In genomic region chr4:40499812-40500591, GRCm38 (mm10) we compare ENCODE assay signal across 33 mouse cellular contexts. TPM values are rescaled to one million over a fixed set of nuclear protein-coding genes. Genes with fewer than 3 reads are reported as not detected.
DNase-seq lines count a peak whose midpoint lies in the region; ATAC-seq and TF ChIP-seq lines count a peak whose summit lies in the region.
"Had no signal": no experiment of that assay in that cellular context is flagged by ENCODE, and none has a peak within 500 bp of the region (broad histone marks: within the 10 kb centered on the region; RNA-seq: fewer than 3 reads in every experiment).

No protein-coding gene starts in this region.

- 66% methylated on average over 11 of the region's 11 CpGs for WGBS in hindbrain, postnatal 0 days
- 87% methylated on average over 11 of the region's 11 CpGs for WGBS in hindbrain, embryonic 10.5 days
- WGBS in midbrain, embryonic 14.5 days, result 76% methylated on average over 11 of the region's 11 CpGs
- WGBS in midbrain, embryonic 10.5 days, result 85% methylated on average over 11 of the region's 11 CpGs

- no peaks in the 10 kb centered on the region for H3K27me3 ChIP-seq in hindbrain, postnatal 0 days (ENCODE audit: insufficient read depth, low read length)
- no peaks in the 10 kb centered on the region for H3K27me3 ChIP-seq in hindbrain, embryonic 10.5 days (ENCODE audit: insufficient read depth, poor library complexity, severe bottlenecking)
- no peaks in the 10 kb centered on the region for H3K27me3 ChIP-seq in midbrain, embryonic 14.5 days (ENCODE audit: control insufficient read depth, insufficient read depth, low read length)
- no peaks in the 10 kb centered on the region for H3K27me3 ChIP-seq in midbrain, embryonic 10.5 days (ENCODE audit: low read depth, poor library complexity, severe bottlenecking)
- H3K27me3 ChIP-seq: CH12.LX; embryonic facial prominence, embryonic 12.5 days; embryonic facial prominence, embryonic 15.5 days; forebrain, embryonic 13.5 days; heart, embryonic 13.5 days; hindbrain, embryonic 15.5 days had no signal

- no peak overlapping the region for H3K9ac ChIP-seq in hindbrain, postnatal 0 days (replicated peaks; ENCODE audit: low read length)
- no peak overlapping the region for H3K9ac ChIP-seq in midbrain, embryonic 14.5 days (replicated peaks; ENCODE audit: low read length)
- H3K9ac ChIP-seq: embryonic facial prominence, embryonic 12.5 days; embryonic facial prominence, embryonic 15.5 days; forebrain, embryonic 13.5 days; heart, embryonic 13.5 days; hindbrain, embryonic 15.5 days had no signal

- no peak overlapping the region for H3K4me3 ChIP-seq in hindbrain, postnatal 0 days (ENCODE audit: low read length)
- no peak overlapping the region for H3K4me3 ChIP-seq in hindbrain, embryonic 10.5 days
- no peak overlapping the region for H3K4me3 ChIP-seq in midbrain, embryonic 14.5 days (replicated peaks; ENCODE audit: low read depth, low read length)
- no peak overlapping the region for H3K4me3 ChIP-seq in midbrain, embryonic 10.5 days
- H3K4me3 ChIP-seq: embryonic facial prominence, embryonic 12.5 days; embryonic facial prominence, embryonic 15.5 days; forebrain, embryonic 13.5 days; gastrocnemius, adult 2 months; heart, embryonic 10.5 days; heart, embryonic 13.5 days; hindbrain, embryonic 15.5 days had no signal

- no peaks in the 10 kb centered on the region for H3K36me3 ChIP-seq in hindbrain, postnatal 0 days (ENCODE audit: insufficient read depth, low read length)
- no peaks in the 10 kb centered on the region for H3K36me3 ChIP-seq in hindbrain, embryonic 10.5 days
- H3K36me3 ChIP-seq in midbrain, embryonic 14.5 days (ENCODE audit: control insufficient read depth, insufficient read depth, low read length), result no peaks in the 10 kb centered on the region
- H3K36me3 ChIP-seq in midbrain, embryonic 10.5 days, result no peaks in the 10 kb centered on the region
- H3K36me3 ChIP-seq: embryonic facial prominence, embryonic 12.5 days; embryonic facial prominence, embryonic 15.5 days; G1E; heart, embryonic 10.5 days; heart, embryonic 13.5 days; hindbrain, embryonic 15.5 days had no signal

- no peak for TF ChIP-seq CTCF in hindbrain, postnatal 0 days (IDR thresholded peaks at IDR 0.05; ENCODE audit: low read depth)
- TF ChIP-seq CTCF in brain, embryonic 14.5 days (IDR thresholded peaks at IDR 0.05; ENCODE audit: borderline replicate concordance, extremely low read depth, insufficient read depth, insufficient read length), result no peak

- ATAC-seq in hindbrain, postnatal 0 days, result no peak
- ATAC-seq in midbrain, embryonic 14.5 days (ENCODE audit: low FRiP score, low TSS enrichment), result no peak
- ATAC-seq: forebrain, embryonic 13.5 days; forebrain, embryonic 16.5 days; inflammation-experienced regulatory T-cells, adult 6 months; intestine, embryonic 16.5 days; Patski had no signal

- no peaks in the 10 kb centered on the region for H3K4me1 ChIP-seq in hindbrain, postnatal 0 days (ENCODE audit: insufficient read depth, low read length)
- no peaks in the 10 kb centered on the region for H3K4me1 ChIP-seq in hindbrain, embryonic 10.5 days (replicated peaks)
- H3K4me1 ChIP-seq in midbrain, embryonic 14.5 days (ENCODE audit: control insufficient read depth, insufficient read depth, low read length), result no peaks in the 10 kb centered on the region
- no peaks in the 10 kb centered on the region for H3K4me1 ChIP-seq in midbrain, embryonic 10.5 days
- H3K4me1 ChIP-seq: embryonic facial prominence, embryonic 12.5 days; embryonic facial prominence, embryonic 15.5 days; forebrain, embryonic 13.5 days; heart, embryonic 10.5 days; heart, embryonic 13.5 days; hindbrain, embryonic 15.5 days had no signal

- no peak for TF ChIP-seq POLR2A in brain, embryonic 14.5 days (IDR thresholded peaks at IDR 0.05; ENCODE audit: borderline replicate concordance, extremely low read depth, insufficient read depth, insufficient read length, poor library complexity, severe bottlenecking)

- no peaks in the 10 kb centered on the region for H3K9me3 ChIP-seq in hindbrain, postnatal 0 days (ENCODE audit: low read length)
- no peaks in the 10 kb centered on the region for H3K9me3 ChIP-seq in hindbrain, embryonic 10.5 days
- no peaks in the 10 kb centered on the region for H3K9me3 ChIP-seq in midbrain, embryonic 14.5 days (ENCODE audit: control insufficient read depth, low read length)
- H3K9me3 ChIP-seq in midbrain, embryonic 10.5 days (replicated peaks), result no peaks in the 10 kb centered on the region
- H3K9me3 ChIP-seq: embryonic facial prominence, embryonic 12.5 days; embryonic facial prominence, embryonic 15.5 days; forebrain, embryonic 13.5 days; heart, embryonic 10.5 days; heart, embryonic 13.5 days; hindbrain, embryonic 15.5 days had no signal

- H3K27ac ChIP-seq in hindbrain, postnatal 0 days, result no peak overlapping the region
- no peak overlapping the region for H3K27ac ChIP-seq in hindbrain, embryonic 10.5 days
- no peak overlapping the region for H3K27ac ChIP-seq in midbrain, embryonic 14.5 days (replicated peaks; ENCODE audit: low read depth, low read length)
- H3K27ac ChIP-seq in midbrain, embryonic 10.5 days (replicated peaks), result no peak overlapping the region
- H3K27ac ChIP-seq: embryonic facial prominence, embryonic 12.5 days; embryonic facial prominence, embryonic 15.5 days; forebrain, embryonic 13.5 days; gastrocnemius, adult 2 months; heart, embryonic 10.5 days; heart, embryonic 13.5 days; hindbrain, embryonic 15.5 days had no signal

- peak; percentile 19 for DNase-seq in heart, adult 11 months
- DNase-seq in heart, adult 9 months (ENCODE audit: low spot score in 2 of 2), result no peak
- peak; percentile 23 for DNase-seq in hindbrain, postnatal 0 days (ENCODE audit: low spot score)
- no peak for DNase-seq in hindbrain, embryonic 10.5 days (ENCODE audit: low spot score)
- DNase-seq in midbrain, embryonic 14.5 days, result peak; percentile 33
- no peak for DNase-seq in midbrain, embryonic 10.5 days (ENCODE audit: low spot score)
- peak; percentile 23 for DNase-seq in brain, embryonic 14.5 days (ENCODE audit: low read depth)
- DNase-seq in frontal cortex, postnatal 36 days (ENCODE audit: low spot score in 2 of 2), result no peak
- DNase-seq: adrenal gland, postnatal 10 days; adrenal gland, postnatal 36 days; B cell, adult 2 months; cerebellum, adult 11 months; cerebellum, adult 2 months; cerebellum, adult 9-11 months; cerebellum, postnatal 25 days; gastrocnemius, adult 2 months; gastrocnemius, postnatal 14 days; heart, adult 18-20 months; heart, postnatal 14 days; heart, postnatal 4 days had no signal

- no peak overlapping the region for H3K4me2 ChIP-seq in hindbrain, postnatal 0 days (ENCODE audit: low read depth, low read length)
- no peak overlapping the region for H3K4me2 ChIP-seq in midbrain, embryonic 14.5 days (ENCODE audit: low read length)
- H3K4me2 ChIP-seq: embryonic facial prominence, embryonic 12.5 days; embryonic facial prominence, embryonic 15.5 days; forebrain, embryonic 13.5 days; heart, embryonic 13.5 days; hindbrain, embryonic 15.5 days had no signal

RNA-seq across cellular contexts. Expression of gene Tmem215, which starts 28.0 kb away (rescaled TPM):
- total RNA-seq in hindbrain, postnatal 0 days (2014; rRNA removed), result 0.47 and 2.7 TPM in 2 replicates
- polyA plus RNA-seq in hindbrain, postnatal 0 days (2015; fragmentation: Nextera tagmentation; extraction: Ambion mirVana), result 1.5 and 1.7 TPM in 2 replicates
- polyA plus RNA-seq in hindbrain, embryonic 10.5 days (2016; fragmentation: Nextera tagmentation; extraction: Ambion mirVana), result 0.25 and 0.61 TPM in 2 replicates
- 0.24 and 0.27 TPM in 2 replicates for polyA plus RNA-seq in midbrain, embryonic 14.5 days (2014; fragmentation: Nextera tagmentation; extraction: Ambion mirVana)
- polyA plus RNA-seq in midbrain, embryonic 10.5 days (2016; fragmentation: Nextera tagmentation; extraction: Ambion mirVana), result 0.20 and 0.21 TPM in 2 replicates
- polyA plus RNA-seq in brain, embryonic 14.5 days (2012; rRNA removed), result 0.30 and 0.43 TPM in 2 replicates
- total RNA-seq: adrenal gland, adult 18-20 months; adrenal gland, postnatal 36 days; CH12.LX; gastrocnemius, adult 2 months; gastrocnemius, postnatal 14 days; heart, adult 18-20 months; heart, postnatal 14 days had no signal
- polyA plus RNA-seq: G1E, Patski had no signal

Comparison
In these comparisons a context has a peak if more than half of its experiments do, and no peak if none do; other contexts are left out.
1. DNase-seq: peak in heart, adult 11 months (single experiment), hindbrain, postnatal 0 days (single experiment), midbrain, embryonic 14.5 days (single experiment) and brain, embryonic 14.5 days (single experiment); none in heart, adult 9 months (0 of 2), hindbrain, embryonic 10.5 days (single experiment), midbrain, embryonic 10.5 days (single experiment) and frontal cortex, postnatal 36 days (0 of 2).